Mouse (Mus musculus) heart, embryonic 16.5 days (tissue): ENCODE results near the gene Hipk1. TPM values are rescaled to one million over a fixed set of nuclear protein-coding genes. Genes with fewer than 3 reads are reported as not detected.

Experiments used
- ATAC-seq: fragments of 200-750 bp; cut with Nextera tagmentation; replicated peaks from 2 replicates; pipeline ENCODE4 v1.8.0; 2017; ENCODE audit warnings: moderate number of reproducible peaks; ENCODE audit not compliant: insufficient read depth, low FRiP score; ENCODE audit errors: extremely low read depth
- H3K27ac ChIP-seq: fragments of 300-500 bp; sonication (generic); 2 replicates; pipeline ENCODE4 v1.5.1; 2014; ENCODE audit warnings: mild to moderate bottlenecking, low read length, control low read depth, moderate library complexity
- H3K27me3 ChIP-seq: fragments of 300-500 bp; sonication (generic); 2 replicates; pipeline ENCODE4 v1.6.1; 2014; ENCODE audit warnings: low read length, mixed read lengths; ENCODE audit not compliant: control insufficient read depth, insufficient read depth
- H3K36me3 ChIP-seq: fragments of 300-500 bp; sonication (generic); 2 replicates; pipeline ENCODE4 v1.6.1; 2014; ENCODE audit not compliant: control insufficient read depth, insufficient read depth
- H3K4me1 ChIP-seq: fragments of 300-500 bp; sonication (generic); 2 replicates; pipeline ENCODE4 v1.6.1; 2014; ENCODE audit warnings: low read length, mixed read lengths; ENCODE audit not compliant: control insufficient read depth, insufficient read depth
- H3K4me2 ChIP-seq: fragments of 300-500 bp; sonication (generic); 2 replicates; pipeline ENCODE4 v1.6.1; 2014; ENCODE audit warnings: low read depth, mild to moderate bottlenecking, control low read depth, low read length
- H3K4me3 ChIP-seq: fragments of 300-500 bp; sonication (generic); 2 replicates; pipeline ENCODE4 v1.5.1; 2014; ENCODE audit warnings: mild to moderate bottlenecking, control low read depth, low read length
- H3K9ac ChIP-seq: fragments of 300-500 bp; sonication (generic); 2 replicates; pipeline ENCODE4 v1.6.1; 2014; ENCODE audit warnings: low read length, control low read depth
- H3K9me3 ChIP-seq: fragments of 300-500 bp; sonication (generic); replicated peaks from 2 replicates; pipeline ENCODE4 v1.6.1; 2016; ENCODE audit warnings: low read length; ENCODE audit not compliant: control insufficient read depth
- WGBS: fragments of 180-500 bp; shearing (Covaris S2); extraction: QIAGEN DNeasy Blood & Tissue Kit; methylation state at CpG from one replicate; pipeline ENCODE4 v1.1.7; 2014; 5-methylcytosine and 5-hydroxymethylcytosine counted together
- polyA plus RNA-seq: library from polyadenylated mRNA; unstranded; fragments of >200 nt; fragmentation: Nextera tagmentation; extraction: Ambion mirVana; gene quantifications from 2 replicates; pipeline ENCODE4 v1.2.1, GENCODE M21; 2015

The Hipk1 gene
- polyA plus RNA-seq, 1 experiment from 2014 or later = 11.6 TPM

GRCm38 (mm10) chr3:103718728-103719127 lies 72.6 kb downstream of the Hipk1 start:
- H3K4me1 ChIP-seq = peaks cover 4% of the 10 kb centered on the region; the same call in 1 of the 2 replicates
- H3K4me3 ChIP-seq = no peak overlapping the region
- no peak overlapping the region for H3K9ac ChIP-seq
- H3K27me3 ChIP-seq = no peaks in the 10 kb centered on the region
- no peaks in the 10 kb centered on the region for H3K36me3 ChIP-seq
- 78% methylated on average over 4 of the region's 4 CpGs for WGBS
- no peak overlapping the region for H3K27ac ChIP-seq
- no peak for ATAC-seq
- no peak overlapping the region for H3K4me2 ChIP-seq
- 0 out of 2 replicates have a peak, but pooled peaks cover 2% of the 10 kb centered on the region for H3K9me3 ChIP-seq

GRCm38 (mm10) chr3:103716774-103717760 lies 74.3 kb downstream of the Hipk1 start:
- no peak overlapping the region for H3K27ac ChIP-seq
- H3K36me3 ChIP-seq = no peaks in the 10 kb centered on the region
- WGBS = 50% methylated on average over 15 of the region's 15 CpGs
- H3K9ac ChIP-seq = no peak overlapping the region
- H3K4me3 ChIP-seq = no peak overlapping the region
- H3K27me3 ChIP-seq = no peaks in the 10 kb centered on the region
- 0 out of 2 replicates have a peak, but pooled peaks cover 2% of the 10 kb centered on the region for H3K9me3 ChIP-seq
- no peak overlapping the region for H3K4me2 ChIP-seq
- ATAC-seq = no peak
- H3K4me1 ChIP-seq = peaks cover 4% of the 10 kb centered on the region; the same call in 1 of the 2 replicates

GRCm38 (mm10) chr3:103715762-103716693 lies 75.3 kb downstream of the Hipk1 start:
- Histone ChIP-seq H3K27me3 (no peaks in the 10 kb centered on the region), H3K4me3 (no peak overlapping the region), H3K4me1 (peaks cover 4% of the 10 kb centered on the region; the same call in 1 of the 2 replicates), H3K9me3 (0 out of 2 replicates have a peak, but pooled peaks cover 2% of the 10 kb centered on the region), H3K9ac (no peak overlapping the region), H3K36me3 (no peaks in the 10 kb centered on the region), H3K27ac (no peak overlapping the region), H3K4me2 (no peak overlapping the region)
- 44% methylated on average over 11 of the region's 11 CpGs for WGBS
- ATAC-seq = no peak

- Histone ChIP-seq H3K4me2 (no peak overlapping the region), H3K4me3 (no peak overlapping the region), H3K27me3 (no peaks in the 10 kb centered on the region), H3K9me3 (no peaks in the 10 kb centered on the region), H3K4me1 (peaks cover 4% of the 10 kb centered on the region; the same call in 1 of the 2 replicates), H3K36me3 (no peaks in the 10 kb centered on the region), H3K27ac (no peak overlapping the region), H3K9ac (no peak overlapping the region)
- 74% methylated on average over 8 of the region's 8 CpGs for WGBS
- no peak for ATAC-seq
These were observed 76.4 kb downstream of the Hipk1 start for GRCm38 (mm10) chr3:103714942-103715341.

DNA sequence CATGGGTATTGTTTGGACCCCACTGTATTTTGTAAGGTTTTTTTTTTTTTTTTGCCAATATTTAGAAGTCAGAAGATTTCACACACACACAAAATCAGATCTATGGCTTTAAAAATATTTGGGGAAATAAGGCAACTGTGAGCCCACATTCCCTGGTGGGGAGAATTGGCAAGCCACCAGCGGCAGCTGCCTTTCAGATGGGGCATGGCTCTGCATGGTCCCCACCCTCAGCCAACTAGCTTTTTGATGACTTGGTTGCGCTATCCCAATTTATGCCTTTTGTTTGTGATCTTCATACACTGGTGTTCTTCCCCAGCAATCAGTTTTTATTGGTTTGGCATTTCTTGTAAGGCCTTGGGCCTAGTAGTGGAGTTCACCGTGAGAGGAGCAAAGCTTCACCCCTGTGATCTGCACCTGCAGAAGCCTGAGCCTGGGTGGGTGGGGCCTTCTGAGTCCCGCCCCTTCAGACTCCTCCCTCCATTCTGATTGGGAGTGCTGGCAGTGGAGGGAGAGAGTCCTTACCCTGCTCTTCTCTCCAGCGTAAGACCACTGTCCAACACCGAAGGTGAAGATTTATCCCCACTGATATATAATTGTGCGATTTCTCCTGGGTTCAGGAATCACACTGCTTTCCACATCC lies 77.0 kb downstream of the Hipk1 start:
- Histone ChIP-seq H3K36me3 (no peaks in the 10 kb centered on the region), H3K9me3 (no peaks in the 10 kb centered on the region), H3K4me1 (peaks cover 4% of the 10 kb centered on the region), H3K4me2 (no peak overlapping the region), H3K27ac (no peak overlapping the region), H3K9ac (no peak overlapping the region), H3K27me3 (no peaks in the 10 kb centered on the region), H3K4me3 (no peak overlapping the region)
- 66% methylated on average over 7 of the region's 7 CpGs for WGBS
- ATAC-seq = no peak

DNA sequence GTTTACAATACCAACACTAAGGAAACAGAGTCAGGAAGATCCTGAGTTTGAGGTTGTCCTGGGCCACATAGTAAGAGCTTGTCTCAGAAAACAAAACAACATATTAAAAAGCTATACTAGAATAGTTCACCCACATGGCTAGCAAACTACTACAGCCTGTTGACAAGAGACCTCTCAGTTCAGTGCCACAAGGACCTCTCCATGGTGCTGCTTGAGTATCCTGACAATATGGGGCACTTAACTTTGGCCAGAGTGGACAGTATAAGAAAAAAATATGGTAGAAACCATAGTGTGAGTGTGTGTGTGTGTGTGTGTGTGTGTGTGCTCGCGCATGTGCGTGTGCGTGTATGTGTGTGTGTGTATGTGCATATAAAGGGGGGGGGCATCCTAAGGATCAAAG lies 79.2 kb downstream of the Hipk1 start:
- no peak for ATAC-seq
- Histone ChIP-seq H3K4me2 (no peak overlapping the region), H3K4me3 (no peak overlapping the region), H3K27ac (no peak overlapping the region), H3K4me1 (peaks cover 4% of the 10 kb centered on the region), H3K36me3 (no peaks in the 10 kb centered on the region), H3K9me3 (no peaks in the 10 kb centered on the region), H3K9ac (no peak overlapping the region), H3K27me3 (no peaks in the 10 kb centered on the region)
- WGBS = 89% methylated on average over 4 of the region's 4 CpGs

DNA sequence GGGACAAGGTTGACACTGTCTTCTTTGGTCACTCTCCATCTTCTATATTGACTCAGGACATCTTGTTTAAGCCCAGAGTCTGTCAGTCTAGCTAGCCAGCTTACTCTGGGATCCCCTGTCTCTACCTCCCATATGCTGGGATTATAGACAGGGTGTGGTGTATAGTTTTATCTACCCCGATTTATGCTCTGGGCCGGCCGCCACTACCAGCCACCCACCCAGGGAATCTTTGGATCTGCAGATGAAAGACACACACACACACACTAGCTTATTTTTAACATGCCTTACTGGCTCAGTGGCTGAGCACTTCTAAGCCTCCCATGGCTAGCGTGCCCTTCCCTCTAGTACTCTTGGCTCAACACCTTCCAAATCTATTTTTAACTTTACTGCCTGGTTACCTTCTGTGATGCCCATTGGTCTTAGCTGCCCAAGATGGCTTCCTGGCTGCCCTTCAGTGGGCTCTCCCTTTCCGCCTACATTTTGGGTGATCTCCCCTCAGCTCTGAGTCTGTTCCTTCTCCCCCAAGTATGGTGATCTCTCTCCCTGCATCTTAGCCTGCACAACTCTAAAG lies 81.8 kb downstream of the Hipk1 start:
- 58% methylated on average over 5 of the region's 5 CpGs for WGBS
- H3K9me3 ChIP-seq = no peaks in the 10 kb centered on the region
- H3K4me3 ChIP-seq = no peak overlapping the region

GRCm38 (mm10) chr3:103705426-103705825 lies 85.9 kb downstream of the Hipk1 start:
- ATAC-seq = no peak
- no peaks in the 10 kb centered on the region; the same call in 1 of the 2 replicates for H3K4me1 ChIP-seq
- no peak overlapping the region for H3K9ac ChIP-seq
- no peaks in the 10 kb centered on the region for H3K27me3 ChIP-seq
- H3K36me3 ChIP-seq = no peaks in the 10 kb centered on the region
- 85% methylated on average over 12 of the region's 12 CpGs for WGBS
- H3K9me3 ChIP-seq = no peaks in the 10 kb centered on the region
- no peak overlapping the region for H3K27ac ChIP-seq
- H3K4me2 ChIP-seq = no peak overlapping the region
- no peak overlapping the region for H3K4me3 ChIP-seq

More for the DNA sequence above, 81.8 kb downstream of the Hipk1 start:
- Histone ChIP-seq H3K4me2 (no peak overlapping the region), H3K4me1 (no peaks in the 10 kb centered on the region; the same call in 1 of the 2 replicates), H3K27ac (no peak overlapping the region), H3K27me3 (no peaks in the 10 kb centered on the region), H3K9ac (no peak overlapping the region), H3K36me3 (no peaks in the 10 kb centered on the region)
- no peak for ATAC-seq
